Mouse (Mus musculus) Patski (cell line): ENCODE results near the gene Chadl. TPM values are rescaled to one million over a fixed set of nuclear protein-coding genes. Genes with fewer than 3 reads are reported as not detected.
"Not testable (repeated sequence)": the region's sequence is repeated elsewhere in the genome, so short reads cannot be mapped to it uniquely, and the experiment has no call there.

Experiments used
- ATAC-seq: fragments of 100-300 bp; one replicate; pipeline ENCODE4 v1.8.0; 2021
- CTCF ChIA-PET: fragments of 350-600 bp; sonication (Branson Sonifier 250); formaldehyde crosslinking; loops from one replicate; lab custom pipeline; 2022; ENCODE audit warnings: inconsistent platforms; lab: Charles Lee
- POLR2A ChIA-PET: fragments of 350-600 bp; sonication (Branson Sonifier 250); formaldehyde crosslinking; loops from one replicate; lab custom pipeline; 2022; ENCODE audit warnings: antibody characterized with exemption, inconsistent platforms; lab: Charles Lee
- DNase-seq: peaks from one replicate; pipeline ENCODE4 v3.0.0-alpha.2; 2011; ENCODE audit warnings: low read depth, low spot score
- H3K27me3 ChIP-seq: fragments of 371-371 bp; one replicate; pipeline ENCODE4 v1.5.1; 2021
- CTCF ChIP-seq: fragments of 100-300 bp; IDR thresholded peaks from one replicate; pipeline ENCODE4 v1.5.1; 2021
- in situ Hi-C: fragments of 300-500 bp; cut with MboI; formaldehyde crosslinking; loops from 3 replicates; pipeline ENCODE4 v1.11.1; 2018; ENCODE audit warnings: low pct_unique_long_range_greater_than_20kb, mixed read lengths
- polyA plus RNA-seq: library from polyadenylated mRNA; unstranded; gene quantifications from one replicate; pipeline ENCODE4 v1.2.3, GENCODE M21; 2021

Chadl gene
- polyA plus RNA-seq: 9.1 TPM

DNA sequence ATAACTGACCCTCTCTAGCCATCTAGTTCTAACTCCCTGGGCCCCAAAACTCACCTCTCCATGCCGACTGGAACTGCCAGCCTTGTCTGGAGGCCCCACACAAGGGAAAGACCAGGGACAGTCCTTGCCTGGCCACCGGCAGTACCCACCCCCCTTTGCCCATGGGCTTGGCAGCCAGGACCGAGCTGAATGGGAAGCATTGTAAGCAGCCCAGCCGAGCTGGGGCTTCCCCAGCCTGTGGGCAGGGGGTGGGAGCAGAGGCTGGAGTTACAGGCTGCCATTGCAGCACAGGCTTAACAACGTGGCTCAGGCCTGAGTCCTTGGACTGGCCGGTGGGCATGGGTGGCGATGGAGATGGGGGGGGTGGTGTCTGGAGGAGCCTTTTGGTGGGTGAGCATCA, at the start of gene Chadl:
TSS of gene Chadl (minus strand) at position 113 of the 400 bp plus-strand sequence.
- ChIA-PET POLR2A (no interaction called here), CTCF (interaction anchor here (1.4 kb wide), 1 partner anchor 14 kb away, joined by 4 read pairs; no protein-coding TSS in a partner anchor)
- no peak for TF ChIP-seq CTCF
- H3K27me3 ChIP-seq: no peaks in the 10 kb centered on the region
- DNase-seq (no peak), ATAC-seq (no peak)
- in situ Hi-C loops: no loop called here

DNA sequence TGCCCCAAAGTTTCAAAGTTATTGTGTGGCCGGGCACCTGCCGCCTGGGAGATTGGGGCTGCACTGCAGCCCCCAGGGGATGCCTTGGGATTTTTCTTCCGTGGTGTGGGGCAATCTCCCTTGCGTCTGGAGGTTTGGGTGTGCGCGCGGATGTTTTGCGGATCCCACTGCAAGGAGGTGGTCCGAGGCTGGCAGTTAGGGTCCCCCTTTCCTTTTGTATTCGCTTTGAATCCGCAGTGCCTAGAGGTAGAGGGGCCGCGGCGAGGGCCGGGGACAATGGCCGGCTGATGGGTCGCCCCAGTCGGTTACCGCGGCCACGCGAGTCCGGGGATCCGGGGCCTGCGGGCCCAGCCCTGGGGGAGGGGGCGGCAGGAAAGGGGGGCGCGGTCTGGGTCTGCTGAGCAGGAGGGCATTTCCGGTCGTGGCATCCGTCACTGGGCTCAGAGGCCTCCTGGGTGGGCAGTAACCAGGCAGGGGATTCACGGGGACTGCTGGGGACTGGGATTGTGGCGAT, 48.6 kb upstream of the Chadl start:
- POLR2A ChIA-PET: interaction anchor here (0.9 kb wide), 1 partner anchor 65 kb away, joined by 3 read pairs; no protein-coding TSS in a partner anchor

DNA sequence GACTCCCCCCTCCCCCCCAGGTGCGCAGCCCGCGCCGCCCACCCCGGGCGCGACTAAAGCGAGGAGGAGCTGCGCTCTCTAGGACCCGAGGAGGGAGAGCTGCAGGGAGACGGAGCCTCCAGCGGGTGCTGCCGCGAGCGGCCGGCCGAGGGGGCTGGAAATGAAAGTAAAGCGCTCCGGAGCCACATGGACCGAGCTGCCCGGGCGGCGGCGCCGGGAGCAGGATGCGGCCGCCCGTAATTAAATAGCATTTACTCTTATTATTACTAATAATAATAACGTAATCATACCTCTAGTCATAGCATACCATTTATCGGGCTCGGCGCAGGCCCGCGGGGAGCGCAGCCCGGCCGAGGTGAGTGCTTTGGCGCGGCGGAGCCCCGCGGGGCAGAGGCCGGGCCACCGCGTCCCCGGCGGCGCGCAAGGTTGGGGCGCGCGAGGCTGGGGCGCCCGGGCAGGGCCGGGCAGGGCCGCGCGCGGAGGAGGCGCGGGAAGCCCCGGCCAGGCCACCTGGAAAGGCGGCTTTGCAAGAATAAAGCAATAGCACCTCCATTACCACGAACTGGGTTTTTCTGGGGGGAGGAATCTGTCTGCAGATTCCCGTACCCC, 48.0 kb upstream of the Chadl start, which contains the start of the genes Zc3h7b and Rangap1:
TSS of gene Zc3h7b (plus strand) at position 66 of the 609 bp plus-strand sequence.
TSS of gene Rangap1 (minus strand) at position 539 of the 609 bp plus-strand sequence.
- DNase-seq (no peak), ATAC-seq (peak; percentile 79)
- no peak for TF ChIP-seq CTCF
- no peaks in the 10 kb centered on the region for H3K27me3 ChIP-seq
- POLR2A ChIA-PET: interaction anchor here (0.7 to 0.9 kb wide), 2 partner anchors 49 to 66 kb away, joined by 3 read pairs; no protein-coding TSS in a partner anchor
- CTCF ChIA-PET: interaction anchor here (0.6 kb wide), 1 partner anchor 71 kb away, joined by 3 read pairs; no protein-coding TSS in a partner anchor
- in situ Hi-C loops: no loop called here

More for the DNA sequence above, 48.6 kb upstream of the Chadl start:
- TF ChIP-seq CTCF: no peak
- no peaks in the 10 kb centered on the region for H3K27me3 ChIP-seq
- DNase-seq (no peak), ATAC-seq (peak; percentile 27)
- in situ Hi-C loops: no loop called here
- CTCF ChIA-PET: no interaction called here

DNA sequence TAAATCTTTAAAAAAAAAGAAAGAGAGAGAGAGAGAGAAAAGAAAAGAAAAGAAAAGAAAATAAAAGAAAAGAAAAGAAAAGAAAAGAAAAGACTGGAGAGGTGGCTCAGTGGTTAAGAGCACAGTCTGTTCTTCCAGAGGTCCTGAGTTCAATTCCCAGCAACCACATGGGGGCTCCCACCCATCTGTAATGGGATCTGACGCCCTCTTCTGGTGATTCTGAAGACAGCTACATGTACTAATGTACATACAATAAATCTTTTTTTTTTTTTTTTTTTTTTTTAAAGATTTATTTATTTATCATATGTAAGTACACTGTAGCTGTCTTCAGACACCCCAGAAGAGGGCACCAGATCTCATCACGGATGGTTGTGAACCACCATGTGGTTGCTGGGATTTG, 45.3 kb upstream of the Chadl start:
- DNase-seq, H3K27me3 ChIP-seq, POLR2A ChIA-PET, in situ Hi-C loops, ATAC-seq: not testable (repeated sequence)
- CTCF ChIA-PET: interaction anchor here (1.4 kb wide), 1 partner anchor 11 kb away, joined by 4 read pairs; no protein-coding TSS in a partner anchor
- TF ChIP-seq CTCF: peak; percentile 49

DNA sequence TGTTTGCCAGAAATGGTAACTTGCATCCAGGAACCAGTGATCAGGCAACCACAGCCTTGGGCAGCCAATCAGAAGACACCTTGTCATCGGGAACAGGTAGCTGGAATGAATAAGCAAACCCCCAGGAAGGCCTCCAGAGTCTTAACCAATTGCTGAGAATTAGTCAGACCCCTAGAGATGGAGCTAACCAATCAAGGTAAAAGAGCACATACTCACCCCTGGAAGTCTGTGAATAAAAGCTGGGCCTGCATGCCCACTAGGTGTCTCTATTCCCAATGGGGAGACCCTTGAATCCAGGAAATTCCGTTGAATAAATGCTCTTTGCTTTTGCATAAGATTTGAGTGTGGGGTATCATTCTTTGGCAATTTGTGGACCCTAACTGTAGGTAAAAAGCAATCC, 42.8 kb upstream of the Chadl start:
- H3K27me3 ChIP-seq: no peaks in the 10 kb centered on the region
- peak; percentile 53 for TF ChIP-seq CTCF
- CTCF ChIA-PET: no interaction called here
- in situ Hi-C loops: no loop called here
- no peak for ATAC-seq
- no peak for DNase-seq
- POLR2A ChIA-PET: no interaction called here

DNA sequence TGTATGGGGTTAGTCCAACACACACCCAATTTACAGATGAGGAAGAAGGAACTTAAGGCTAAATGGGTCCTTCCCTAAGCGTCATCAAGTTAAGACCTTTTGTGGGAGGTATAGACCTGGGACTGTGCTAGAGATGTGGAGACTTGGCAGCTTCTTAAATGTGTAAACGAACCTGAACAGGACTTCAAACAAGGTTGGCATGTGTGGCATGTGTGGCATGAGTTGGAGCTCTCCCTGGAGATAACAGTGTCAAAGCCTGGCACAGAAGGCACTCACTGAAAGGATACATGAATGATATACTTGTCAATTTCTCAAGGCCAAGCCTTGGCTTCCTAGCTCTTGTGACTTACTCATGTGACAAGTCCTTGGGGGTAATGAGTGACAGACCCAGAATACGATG, 42.2 kb upstream of the Chadl start:
- ATAC-seq (no peak), DNase-seq (no peak)
- no peaks in the 10 kb centered on the region for H3K27me3 ChIP-seq
- no peak for TF ChIP-seq CTCF
- in situ Hi-C loops: no loop called here
- POLR2A ChIA-PET: interaction anchor here (0.6 kb wide), 1 partner anchor 31 kb away, joined by 6 read pairs; no protein-coding TSS in a partner anchor
- CTCF ChIA-PET: no interaction called here

DNA sequence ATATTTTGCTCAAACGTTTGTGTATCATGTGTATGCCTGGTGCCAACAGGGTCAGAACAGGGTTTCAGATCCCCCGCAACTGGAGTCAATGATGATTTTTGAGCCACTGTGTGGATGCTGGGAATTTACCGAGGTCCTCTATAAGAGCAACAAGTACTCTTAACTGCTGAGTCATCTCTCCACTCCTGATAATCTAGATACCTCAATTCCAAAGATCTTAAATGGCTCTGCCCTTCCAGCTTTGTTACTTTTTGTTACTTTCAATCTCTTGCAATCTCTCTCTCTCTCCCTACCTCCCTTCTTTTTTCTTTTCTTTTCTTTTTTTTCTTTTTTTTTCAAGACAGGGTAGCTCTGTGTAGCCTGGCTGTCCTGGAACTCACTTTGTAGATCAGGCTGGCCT, 38.0 kb upstream of the Chadl start:
- no peaks in the 10 kb centered on the region for H3K27me3 ChIP-seq
- POLR2A ChIA-PET: no interaction called here
- DNase-seq (no peak), ATAC-seq (no peak)
- in situ Hi-C loops: no loop called here
- no peak for TF ChIP-seq CTCF
- CTCF ChIA-PET: no interaction called here

DNA sequence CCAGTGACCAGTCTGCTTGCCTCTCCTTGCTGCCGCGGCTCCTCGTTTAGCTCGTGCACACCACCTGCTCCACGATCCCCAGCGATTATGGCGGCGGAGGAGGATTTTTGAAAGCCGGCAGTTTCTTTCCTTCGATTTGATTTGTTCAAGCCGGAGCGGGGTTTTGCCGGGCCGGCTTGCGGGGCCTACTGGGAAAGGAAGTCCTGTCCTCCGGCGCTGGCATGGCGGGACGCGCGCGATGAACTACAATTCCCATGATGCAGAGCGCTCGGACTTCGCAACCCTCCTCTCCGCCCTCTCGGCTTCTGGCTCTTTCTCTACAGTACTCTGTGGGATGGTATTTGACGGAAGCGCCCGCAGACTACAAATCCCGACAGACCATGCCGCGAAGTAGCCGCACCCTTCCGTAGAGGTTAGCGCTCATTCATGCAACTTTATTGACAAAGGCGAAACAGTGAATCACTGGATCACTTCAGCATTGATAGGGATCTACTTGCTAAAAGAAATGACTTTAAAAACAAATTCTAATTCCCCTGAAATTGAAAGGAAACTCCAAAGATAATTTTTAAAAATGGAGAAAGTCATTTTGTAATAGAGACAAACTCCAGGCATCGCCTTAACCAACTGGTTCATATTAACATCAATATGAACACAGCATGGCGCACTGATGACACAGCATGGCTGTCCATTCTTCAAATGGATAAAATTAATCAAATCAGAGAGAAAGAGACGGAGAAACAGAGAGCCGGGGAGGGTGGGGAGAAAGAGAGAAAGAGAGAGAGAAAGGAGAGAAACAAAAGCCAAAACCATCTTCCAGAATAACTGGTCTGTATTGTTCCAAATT, 32.9 kb upstream of the Chadl start:
- peak; percentile 93 for DNase-seq
- in situ Hi-C loops: no loop called here
- CTCF ChIA-PET: no interaction called here
- no peak for TF ChIP-seq CTCF
- no peaks in the 10 kb centered on the region for H3K27me3 ChIP-seq
- ATAC-seq: peak; percentile 91
- POLR2A ChIA-PET: no interaction called here

DNA sequence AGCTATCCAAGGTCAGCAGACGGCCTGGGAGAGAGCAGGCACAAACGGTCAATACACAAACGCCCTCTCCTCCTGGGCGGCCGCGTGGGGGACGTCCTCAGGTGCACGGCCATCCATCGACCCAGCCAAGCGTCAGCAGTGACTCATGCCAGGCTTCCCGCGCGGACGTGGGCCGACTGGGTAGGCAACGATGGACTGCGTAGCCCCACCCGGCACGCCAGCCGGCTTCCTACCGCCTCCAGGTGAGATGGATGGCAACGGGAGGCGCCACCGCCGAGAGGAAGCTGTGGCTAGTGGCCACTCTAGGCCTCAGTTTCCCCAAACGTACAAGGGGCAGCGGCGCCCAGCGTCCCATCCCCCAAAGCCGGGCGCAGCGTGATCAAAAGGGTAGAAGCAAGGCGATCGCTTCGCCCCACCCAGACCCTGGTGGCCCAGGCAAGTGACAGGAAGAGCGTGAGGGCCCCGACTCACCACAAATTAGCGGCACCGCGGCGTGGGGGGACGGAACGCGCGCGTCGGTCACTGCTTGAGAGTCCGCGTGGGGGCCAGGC, 32.2 kb upstream of the Chadl start:
- peak; percentile 38 for ATAC-seq
- CTCF ChIA-PET: no interaction called here
- no peaks in the 10 kb centered on the region for H3K27me3 ChIP-seq
- DNase-seq: no peak
- in situ Hi-C loops: no loop called here
- POLR2A ChIA-PET: interaction anchor here (1.6 kb wide), 1 partner anchor 8 kb away, joined by 3 read pairs; no protein-coding TSS in a partner anchor
- TF ChIP-seq CTCF: no peak

DNA sequence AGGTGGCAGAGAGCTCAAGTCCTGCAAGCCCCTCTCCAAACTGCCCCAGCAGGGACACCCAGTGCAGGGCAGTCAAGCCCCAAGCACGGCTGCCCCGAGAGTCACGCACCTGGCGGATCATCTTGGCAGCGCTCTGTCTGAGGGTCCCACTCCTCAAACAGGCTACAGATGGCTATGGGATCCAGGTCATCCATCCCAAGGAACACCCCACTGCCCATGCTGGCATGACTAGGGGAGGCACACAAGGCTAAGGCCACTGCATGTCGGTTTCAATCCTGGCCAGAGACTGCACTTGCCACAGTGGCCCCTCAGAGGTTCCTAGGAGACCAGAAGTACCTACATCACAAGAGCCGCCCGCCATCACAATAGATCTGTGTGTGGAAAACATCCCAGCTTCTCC, 28.9 kb upstream of the Chadl start:
- no peak for TF ChIP-seq CTCF
- POLR2A ChIA-PET: no interaction called here
- no peaks in the 10 kb centered on the region for H3K27me3 ChIP-seq
- DNase-seq (no peak), ATAC-seq (no peak)
- in situ Hi-C loops: no loop called here
- CTCF ChIA-PET: no interaction called here
